Comparison of ENCODE assay signal across 30 mouse cellular contexts in genomic region chr2:130452266-130452665, GRCm38 (mm10). TPM values are rescaled to one million over a fixed set of nuclear protein-coding genes. Genes with fewer than 3 reads are reported as not detected.
DNase-seq lines count a peak whose midpoint lies in the region; ATAC-seq and TF ChIP-seq lines count a peak whose summit lies in the region.
"Had no signal": no experiment of that assay in that cellular context is flagged by ENCODE, and none has a peak within 500 bp of the region (broad histone marks: within the 10 kb centered on the region; RNA-seq: fewer than 3 reads in every experiment).

No protein-coding gene starts in this region.

- H3K9me3 ChIP-seq in forebrain, embryonic 15.5 days: no peaks in the 10 kb centered on the region
- H3K9me3 ChIP-seq in forebrain, embryonic 11.5 days (ENCODE audit: control insufficient read depth, low read length): no peaks in the 10 kb centered on the region
- no peaks in the 10 kb centered on the region for H3K9me3 ChIP-seq in forebrain, postnatal 0 days (ENCODE audit: low read length)
- H3K9me3 ChIP-seq: embryonic facial prominence, embryonic 12.5 days had no signal

- H3K27me3 ChIP-seq in forebrain, embryonic 15.5 days: no peaks in the 10 kb centered on the region
- 0 out of 2 replicates have a peak, but pooled peaks cover 2% of the 10 kb centered on the region for H3K27me3 ChIP-seq in forebrain, embryonic 11.5 days (ENCODE audit: control insufficient read depth, insufficient read depth, low read length)
- H3K27me3 ChIP-seq in forebrain, postnatal 0 days (ENCODE audit: insufficient read depth, low read length): no peaks in the 10 kb centered on the region
- H3K27me3 ChIP-seq: CH12.LX; embryonic facial prominence, embryonic 12.5 days had no signal

- no peak overlapping the region for H3K9ac ChIP-seq in forebrain, embryonic 15.5 days (replicated peaks)
- H3K9ac ChIP-seq in forebrain, embryonic 11.5 days (ENCODE audit: low read length): no peak overlapping the region
- H3K9ac ChIP-seq in forebrain, postnatal 0 days: no peak overlapping the region; the same call in 1 of the 2 replicates
- H3K9ac ChIP-seq: embryonic facial prominence, embryonic 12.5 days had no signal

- H3K4me3 ChIP-seq in forebrain, embryonic 15.5 days: no peak overlapping the region
- H3K4me3 ChIP-seq in forebrain, embryonic 11.5 days (ENCODE audit: low read depth, low read length): no peak overlapping the region
- peak overlapping the region; percentile 84 for H3K4me3 ChIP-seq in left cerebral cortex, adult 2 months
- H3K4me3 ChIP-seq in bone marrow macrophage, adult 2 months (ENCODE audit: insufficient read depth, low read length): peak overlapping the region; percentile 33
- no peak overlapping the region for H3K4me3 ChIP-seq in forebrain, postnatal 0 days (ENCODE audit: low read depth, low read length)

- TF ChIP-seq CTCF in left cerebral cortex, adult 2 months (IDR thresholded peaks at IDR 0.05): no peak
- TF ChIP-seq CTCF in bone marrow macrophage, adult 2 months (IDR thresholded peaks at IDR 0.05; ENCODE audit: low read depth, low read length): no peak
- TF ChIP-seq CTCF in forebrain, postnatal 0 days (IDR thresholded peaks at IDR 0.05; ENCODE audit: low read depth): no peak

- 52% methylated on average over 2 of the region's 2 CpGs for WGBS in forebrain, embryonic 15.5 days
- WGBS in forebrain, embryonic 11.5 days: 64% methylated on average over 2 of the region's 2 CpGs
- WGBS in forebrain, postnatal 0 days: 37% methylated on average over 2 of the region's 2 CpGs

- no peak overlapping the region for H3K27ac ChIP-seq in forebrain, embryonic 15.5 days (replicated peaks)
- no peak overlapping the region for H3K27ac ChIP-seq in forebrain, embryonic 11.5 days (ENCODE audit: low read depth, low read length)
- H3K27ac ChIP-seq in left cerebral cortex, adult 2 months: peak overlapping the region; percentile 16; the same call in 1 of the 2 replicates
- H3K27ac ChIP-seq in bone marrow macrophage, adult 2 months (ENCODE audit: insufficient read depth, low read depth, low read length): peak overlapping the region; percentile 34
- H3K27ac ChIP-seq in forebrain, postnatal 0 days (ENCODE audit: low read depth, low read length): no peak overlapping the region
- H3K27ac ChIP-seq: embryonic facial prominence, embryonic 12.5 days had no signal

- no peak for TF ChIP-seq POLR2A in bone marrow macrophage, adult 2 months (IDR thresholded peaks at IDR 0.05; ENCODE audit: borderline replicate concordance, low read depth, low read length)

- no peak for ATAC-seq in forebrain, embryonic 15.5 days (replicated peaks)
- ATAC-seq in forebrain, embryonic 11.5 days (replicated peaks; ENCODE audit: low FRiP score): no peak
- ATAC-seq in forebrain, postnatal 0 days: no peak

- no peak for DNase-seq in forebrain, embryonic 11.5 days (ENCODE audit: low spot score)
- no peak for DNase-seq in left cerebral cortex, adult 2 months (ENCODE audit: extremely low spot score in 1 of 2, low spot score in 2 of 2)
- DNase-seq in left cerebral cortex, adult 8-10 months (ENCODE audit: low spot score in 2 of 2): no peak
- DNase-seq in forebrain, postnatal 0 days: no peak
- no peak for DNase-seq in frontal cortex, adult 2 months (ENCODE audit: extremely low spot score in 1 of 2, low spot score in 1 of 2)
- DNase-seq in cerebellum, postnatal 25 days: no peak
- DNase-seq: adrenal gland, postnatal 14 days; kidney, postnatal 14 days; lung, postnatal 10 days; right cerebral cortex, postnatal 25 days; thymus, postnatal 36 days had no signal

- peaks cover 49% of the 10 kb centered on the region for H3K4me1 ChIP-seq in forebrain, embryonic 15.5 days
- peaks cover 4% of the 10 kb centered on the region; the same call in 1 of the 2 replicates for H3K4me1 ChIP-seq in forebrain, embryonic 11.5 days (replicated peaks; ENCODE audit: control insufficient read depth, insufficient read depth, low read length)
- H3K4me1 ChIP-seq in bone marrow macrophage, adult 2 months (ENCODE audit: control insufficient read depth, insufficient read depth, low read length): peaks cover 28% of the 10 kb centered on the region
- H3K4me1 ChIP-seq in forebrain, postnatal 0 days (ENCODE audit: insufficient read depth): peaks cover 33% of the 10 kb centered on the region

- H3K4me2 ChIP-seq in forebrain, embryonic 15.5 days (replicated peaks): peak overlapping the region; percentile 75; the same call in 1 of the 2 replicates
- no peak overlapping the region for H3K4me2 ChIP-seq in forebrain, embryonic 11.5 days (ENCODE audit: low read depth, low read length, severe bottlenecking)
- peak overlapping the region; percentile 29 for H3K4me2 ChIP-seq in forebrain, postnatal 0 days (ENCODE audit: low read depth)

- no peaks in the 10 kb centered on the region for H3K36me3 ChIP-seq in forebrain, embryonic 15.5 days
- H3K36me3 ChIP-seq in forebrain, embryonic 11.5 days (ENCODE audit: control insufficient read depth, insufficient read depth, low read length): no peaks in the 10 kb centered on the region
- no peaks in the 10 kb centered on the region for H3K36me3 ChIP-seq in forebrain, postnatal 0 days (ENCODE audit: insufficient read depth)
- H3K36me3 ChIP-seq: embryonic facial prominence, embryonic 12.5 days had no signal

- intact Hi-C loops in left cerebral cortex, adult 2 months (cut with DNase I): loop anchor here (5.0 kb wide), 1 partner anchor 65 kb away; no protein-coding TSS in a partner anchor

RNA-seq across cellular contexts. Expression of gene Ptpra, which starts 2.2 kb away (rescaled TPM):
- polyA plus RNA-seq in forebrain, embryonic 15.5 days (2015; fragmentation: Nextera tagmentation; extraction: Ambion mirVana): 146 and 160 TPM in 2 replicates
- 116 and 128 TPM in 2 replicates for polyA plus RNA-seq in forebrain, embryonic 11.5 days (2014; fragmentation: Nextera tagmentation; extraction: Ambion mirVana)
- total RNA-seq in left cerebral cortex, adult 2 months (2021): 100 to 1,000 TPM; 221 to 237 TPM
- 100 to 1,000 TPM; 217 to 237 (median 225) TPM for total RNA-seq in left cerebral cortex, adult 8-10 months (2022)
- polyA plus RNA-seq in bone marrow macrophage, adult 2 months (2012; ENCODE audit: insufficient read depth, insufficient read length, missing spikeins): 195 and 229 TPM in 2 replicates
- total RNA-seq in forebrain, postnatal 0 days (2014; rRNA removed): 154 and 167 TPM in 2 replicates
- polyA plus RNA-seq in forebrain, postnatal 0 days (2015; fragmentation: Nextera tagmentation; extraction: Ambion mirVana): 142 and 162 TPM in 2 replicates
- polyA plus RNA-seq in frontal cortex, adult 2 months (2012; rRNA removed): 143 and 161 TPM in 2 replicates

RNA-seq across cellular contexts. Expression of gene Pced1a, which starts 27.8 kb away (rescaled TPM):
- 12.4 and 12.8 TPM in 2 replicates for polyA plus RNA-seq in forebrain, embryonic 15.5 days (2015; fragmentation: Nextera tagmentation; extraction: Ambion mirVana)
- polyA plus RNA-seq in forebrain, embryonic 11.5 days (2014; fragmentation: Nextera tagmentation; extraction: Ambion mirVana): 9.6 and 12.2 TPM in 2 replicates
- total RNA-seq in left cerebral cortex, adult 2 months (2021): 10 to 100 TPM; 23.1 to 27.9 TPM
- 10 to 100 TPM; 23.1 to 29.9 (median 24.1) TPM for total RNA-seq in left cerebral cortex, adult 8-10 months (2022)
- polyA plus RNA-seq in bone marrow macrophage, adult 2 months (2012; ENCODE audit: insufficient read depth, insufficient read length, missing spikeins): 14.1 and 15.7 TPM in 2 replicates
- 15.9 and 18.0 TPM in 2 replicates for total RNA-seq in forebrain, postnatal 0 days (2014; rRNA removed)
- polyA plus RNA-seq in forebrain, postnatal 0 days (2015; fragmentation: Nextera tagmentation; extraction: Ambion mirVana): 7.9 and 9.2 TPM in 2 replicates
- 22.7 and 24.3 TPM in 2 replicates for polyA plus RNA-seq in frontal cortex, adult 2 months (2012; rRNA removed)

RNA-seq across cellular contexts. Expression of gene Vps16, which starts 28.1 kb away (rescaled TPM):
- 116 and 119 TPM in 2 replicates for polyA plus RNA-seq in forebrain, embryonic 15.5 days (2015; fragmentation: Nextera tagmentation; extraction: Ambion mirVana)
- polyA plus RNA-seq in forebrain, embryonic 11.5 days (2014; fragmentation: Nextera tagmentation; extraction: Ambion mirVana): 95.8 and 103 TPM in 2 replicates
- 10 to 100 TPM; 78.3 to 99.1 TPM for total RNA-seq in left cerebral cortex, adult 2 months (2021)
- 10 to 100 TPM; 67.2 to 90.4 (median 76.7) TPM for total RNA-seq in left cerebral cortex, adult 8-10 months (2022)
- polyA plus RNA-seq in bone marrow macrophage, adult 2 months (2012; ENCODE audit: insufficient read depth, insufficient read length, missing spikeins): 121 and 124 TPM in 2 replicates
- 78.7 and 99.8 TPM in 2 replicates for total RNA-seq in forebrain, postnatal 0 days (2014; rRNA removed)
- polyA plus RNA-seq in forebrain, postnatal 0 days (2015; fragmentation: Nextera tagmentation; extraction: Ambion mirVana): 68.7 and 76.7 TPM in 2 replicates
- polyA plus RNA-seq in frontal cortex, adult 2 months (2012; rRNA removed): 98.1 and 115 TPM in 2 replicates

RNA-seq across cellular contexts. Expression of gene Tmem239, which starts 46.0 kb away (rescaled TPM):
- polyA plus RNA-seq in forebrain, embryonic 15.5 days (2015; fragmentation: Nextera tagmentation; extraction: Ambion mirVana): not detected in 2 replicates
- polyA plus RNA-seq in forebrain, embryonic 11.5 days (2014; fragmentation: Nextera tagmentation; extraction: Ambion mirVana): not detected in 2 replicates
- not detected for total RNA-seq in left cerebral cortex, adult 2 months (2021)
- not detected for total RNA-seq in left cerebral cortex, adult 8-10 months (2022)
- polyA plus RNA-seq in bone marrow macrophage, adult 2 months (2012; ENCODE audit: insufficient read depth, insufficient read length, missing spikeins): not detected in 2 replicates
- not detected in 2 replicates for total RNA-seq in forebrain, postnatal 0 days (2014; rRNA removed)
- polyA plus RNA-seq in forebrain, postnatal 0 days (2015; fragmentation: Nextera tagmentation; extraction: Ambion mirVana): 0.16 TPM in 1 of 2 replicates, not detected in the other
- polyA plus RNA-seq in frontal cortex, adult 2 months (2012; rRNA removed): not detected in 2 replicates
- total RNA-seq: adrenal gland, postnatal 14 days; CH12.LX; gastrocnemius, adult 18-20 months; gastrocnemius, postnatal 4 days; heart, postnatal 25 days; layer of hippocampus, adult 8-10 months; left cerebral cortex, adult 18-20 months; megakaryocyte, adult 5-6 weeks; MEL; neutrophil, adult 5-6 weeks had no signal
- polyA plus RNA-seq: cerebellum, adult 2 months; heart, embryonic 11.5 days; kidney, adult 2 months; liver, embryonic 16.5 days; spleen, adult 2 months; stomach, embryonic 14.5 days had no signal

RNA-seq across cellular contexts. Expression of gene 1700020A23Rik, which starts 47.2 kb away (rescaled TPM):
- polyA plus RNA-seq in forebrain, embryonic 15.5 days (2015; fragmentation: Nextera tagmentation; extraction: Ambion mirVana): 0.42 and 0.45 TPM in 2 replicates
- not detected in 2 replicates for polyA plus RNA-seq in forebrain, embryonic 11.5 days (2014; fragmentation: Nextera tagmentation; extraction: Ambion mirVana)
- total RNA-seq in left cerebral cortex, adult 2 months (2021): not detected
- total RNA-seq in left cerebral cortex, adult 8-10 months (2022): not detected
- polyA plus RNA-seq in bone marrow macrophage, adult 2 months (2012; ENCODE audit: insufficient read depth, insufficient read length, missing spikeins): not detected in 2 replicates
- total RNA-seq in forebrain, postnatal 0 days (2014; rRNA removed): not detected in 2 replicates
- polyA plus RNA-seq in forebrain, postnatal 0 days (2015; fragmentation: Nextera tagmentation; extraction: Ambion mirVana): 0.45 TPM in 1 of 2 replicates, not detected in the other
- not detected in 2 replicates for polyA plus RNA-seq in frontal cortex, adult 2 months (2012; rRNA removed)
- total RNA-seq: adrenal gland, postnatal 14 days; CH12.LX; gastrocnemius, adult 18-20 months; gastrocnemius, postnatal 4 days; heart, postnatal 25 days; layer of hippocampus, adult 8-10 months; left cerebral cortex, adult 18-20 months; megakaryocyte, adult 5-6 weeks; MEL; neutrophil, adult 5-6 weeks had no signal
- polyA plus RNA-seq: cerebellum, adult 2 months; embryonic facial prominence, embryonic 12.5 days; heart, embryonic 11.5 days; limb, embryonic 11.5 days; liver, embryonic 16.5 days; spleen, adult 2 months; stomach, embryonic 14.5 days had no signal

Comparison
In these comparisons a context has a peak if more than half of its experiments do, and no peak if none do; other contexts are left out.
1. H3K27ac ChIP-seq: peak in left cerebral cortex, adult 2 months (single experiment) and bone marrow macrophage, adult 2 months (single experiment); none in forebrain, embryonic 15.5 days (single experiment), forebrain, embryonic 11.5 days (single experiment) and forebrain, postnatal 0 days (single experiment).
2. H3K4me3 ChIP-seq: peak in left cerebral cortex, adult 2 months (single experiment) and bone marrow macrophage, adult 2 months (single experiment); none in forebrain, embryonic 15.5 days (single experiment), forebrain, embryonic 11.5 days (single experiment) and forebrain, postnatal 0 days (single experiment).